Mouse (Mus musculus) embryonic facial prominence, embryonic 11.5 days (tissue): ENCODE results near the gene Celf2. TPM values are rescaled to one million over a fixed set of nuclear protein-coding genes. Genes with fewer than 3 reads are reported as not detected.

Source experiments
- ATAC-seq: fragments of 200-750 bp; cut with Nextera tagmentation; replicated peaks from 2 replicates; pipeline ENCODE4 v1.8.0; 2017; ENCODE audit warnings: low read depth; ENCODE audit not compliant: insufficient number of reproducible peaks, low FRiP score, low TSS enrichment
- DNase-seq: peaks from one replicate; pipeline ENCODE4 v3.0.0-alpha.2; 2015; ENCODE audit warnings: low spot score
- H3K27ac ChIP-seq: fragments of 300-500 bp; sonication (generic); replicated peaks from 2 replicates; pipeline ENCODE4 v1.5.1; 2014; ENCODE audit warnings: mild to moderate bottlenecking, low read depth, low read length, control low read depth
- H3K27me3 ChIP-seq: fragments of 300-500 bp; sonication (generic); 2 replicates; pipeline ENCODE4 v1.6.1; 2014; ENCODE audit warnings: mild to moderate bottlenecking, low read length, moderate library complexity, mixed read lengths; ENCODE audit not compliant: control insufficient read depth, insufficient read depth
- H3K36me3 ChIP-seq: fragments of 300-500 bp; sonication (generic); replicated peaks from 2 replicates; pipeline ENCODE4 v1.6.1; 2014; ENCODE audit warnings: low read depth, mild to moderate bottlenecking, low read length, moderate library complexity, mixed read lengths; ENCODE audit not compliant: control insufficient read depth, insufficient read depth
- H3K4me1 ChIP-seq: fragments of 300-500 bp; sonication (generic); 2 replicates; pipeline ENCODE4 v1.6.1; 2014; ENCODE audit warnings: low read length, mixed read lengths; ENCODE audit not compliant: control insufficient read depth, insufficient read depth
- H3K4me2 ChIP-seq: fragments of 300-500 bp; sonication (generic); 2 replicates; pipeline ENCODE4 v1.6.1; 2014; ENCODE audit warnings: low read depth, mild to moderate bottlenecking, control low read depth, low read length, moderate library complexity
- H3K4me3 ChIP-seq: fragments of 300-500 bp; sonication (generic); 2 replicates; pipeline ENCODE4 v1.5.1; 2014; ENCODE audit warnings: low read depth, low read length, control low read depth
- H3K9ac ChIP-seq: fragments of 300-500 bp; sonication (generic); replicated peaks from 2 replicates; pipeline ENCODE4 v1.6.1; 2014; ENCODE audit warnings: mild to moderate bottlenecking, control low read depth, low read length
- H3K9me3 ChIP-seq: fragments of 300-500 bp; sonication (generic); replicated peaks from 2 replicates; pipeline ENCODE4 v1.6.1; 2016; ENCODE audit warnings: mild to moderate bottlenecking, low read length, inconsistent platforms, mixed read lengths; ENCODE audit not compliant: control insufficient read depth
- WGBS: fragments of 180-500 bp; shearing (Covaris S2); extraction: QIAGEN DNeasy Blood & Tissue Kit; methylation state at CpG from one replicate; pipeline ENCODE4 v1.1.7; 2014; 5-methylcytosine and 5-hydroxymethylcytosine counted together
- polyA plus RNA-seq: library from polyadenylated mRNA; unstranded; fragments of >200 nt; fragmentation: Nextera tagmentation; extraction: Ambion mirVana; gene quantifications from 2 replicates; pipeline ENCODE4 v1.2.1, GENCODE M21; 2014

Celf2 gene
- polyA plus RNA-seq, 1 experiment from 2014 or later, result 43.2 TPM

- DNase-seq (no peak), ATAC-seq (no peak)
- Histone ChIP-seq H3K36me3 (no peaks in the 10 kb centered on the region), H3K27me3 (no peaks in the 10 kb centered on the region), H3K4me3 (no peak overlapping the region), H3K9ac (no peak overlapping the region), H3K27ac (no peak overlapping the region), H3K4me2 (no peak overlapping the region), H3K9me3 (no peaks in the 10 kb centered on the region), H3K4me1 (no peaks in the 10 kb centered on the region)
- 80% methylated on average over 7 of the region's 7 CpGs for whole genome bisulfite sequencing
Measured at GRCm38 (mm10) chr2:7234587-7234986, 274.8 kb downstream of the Celf2 start.

- Histone ChIP-seq H3K27ac (no peak overlapping the region), H3K36me3 (no peaks in the 10 kb centered on the region), H3K4me1 (no peaks in the 10 kb centered on the region), H3K27me3 (no peaks in the 10 kb centered on the region), H3K4me3 (no peak overlapping the region), H3K9me3 (no peaks in the 10 kb centered on the region), H3K4me2 (no peak overlapping the region), H3K9ac (no peak overlapping the region)
- WGBS, result 87% methylated on average over 2 of the region's 2 CpGs
- ATAC-seq, result no peak
- no peak for DNase-seq
Measured at GRCm38 (mm10) chr2:7233411-7233810, 276.0 kb downstream of the Celf2 start.

- H3K27ac ChIP-seq, result no peak overlapping the region
- H3K36me3 ChIP-seq, result no peaks in the 10 kb centered on the region
- H3K9me3 ChIP-seq, result no peaks in the 10 kb centered on the region
- no peaks in the 10 kb centered on the region for H3K4me1 ChIP-seq
- H3K4me3 ChIP-seq, result no peak overlapping the region
- ATAC-seq, result no peak
- WGBS, result 92% methylated on average over 7 of the region's 7 CpGs
- no peaks in the 10 kb centered on the region for H3K27me3 ChIP-seq
- no peak for DNase-seq
- no peak overlapping the region for H3K4me2 ChIP-seq
- no peak overlapping the region for H3K9ac ChIP-seq
Measured at GRCm38 (mm10) chr2:7226785-7227184, 282.6 kb downstream of the Celf2 start.

- Histone ChIP-seq H3K4me3 (no peak overlapping the region), H3K9ac (no peak overlapping the region), H3K4me1 (no peaks in the 10 kb centered on the region), H3K9me3 (no peaks in the 10 kb centered on the region), H3K4me2 (no peak overlapping the region), H3K27me3 (no peaks in the 10 kb centered on the region), H3K36me3 (no peaks in the 10 kb centered on the region), H3K27ac (no peak overlapping the region)
- 72% methylated on average over 3 of the region's 3 CpGs for WGBS
- ATAC-seq (no peak), DNase-seq (no peak)
Measured at GRCm38 (mm10) chr2:7224346-7225071, 284.9 kb downstream of the Celf2 start.

GRCm38 (mm10) chr2:7223538-7223937, 285.8 kb downstream of the Celf2 start:
- Histone ChIP-seq H3K9me3 (no peaks in the 10 kb centered on the region), H3K27me3 (no peaks in the 10 kb centered on the region), H3K4me1 (no peaks in the 10 kb centered on the region), H3K4me2 (no peak overlapping the region), H3K4me3 (no peak overlapping the region), H3K27ac (no peak overlapping the region), H3K36me3 (no peaks in the 10 kb centered on the region), H3K9ac (no peak overlapping the region)
- WGBS, result 55% methylated on average over 2 of the region's 2 CpGs
- no peak for DNase-seq
- ATAC-seq, result no peak

- Histone ChIP-seq H3K36me3 (no peaks in the 10 kb centered on the region), H3K4me3 (no peak overlapping the region), H3K27ac (no peak overlapping the region), H3K9me3 (no peaks in the 10 kb centered on the region), H3K4me1 (no peaks in the 10 kb centered on the region), H3K4me2 (no peak overlapping the region), H3K27me3 (no peaks in the 10 kb centered on the region), H3K9ac (no peak overlapping the region)
- DNase-seq (no peak), ATAC-seq (no peak)
- WGBS, result 78% methylated on average over 6 of the region's 6 CpGs
Measured at GRCm38 (mm10) chr2:7222886-7223285, 286.5 kb downstream of the Celf2 start.

GRCm38 (mm10) chr2:7221856-7222255, 287.5 kb downstream of the Celf2 start:
- Histone ChIP-seq H3K9me3 (no peaks in the 10 kb centered on the region), H3K27me3 (no peaks in the 10 kb centered on the region), H3K27ac (no peak overlapping the region), H3K4me3 (no peak overlapping the region), H3K9ac (no peak overlapping the region), H3K4me1 (no peaks in the 10 kb centered on the region), H3K36me3 (no peaks in the 10 kb centered on the region), H3K4me2 (no peak overlapping the region)
- WGBS, result 74% methylated on average over 1 of the region's 1 CpGs
- DNase-seq (no peak), ATAC-seq (no peak)

GRCm38 (mm10) chr2:7218101-7218500, 291.3 kb downstream of the Celf2 start:
- H3K9me3 ChIP-seq, result no peaks in the 10 kb centered on the region

More at GRCm38 (mm10) chr2:7218101-7218500, 291.3 kb downstream of the Celf2 start:
- Histone ChIP-seq H3K27me3 (no peaks in the 10 kb centered on the region), H3K4me2 (no peak overlapping the region), H3K27ac (no peak overlapping the region), H3K9ac (no peak overlapping the region), H3K4me1 (no peaks in the 10 kb centered on the region), H3K36me3 (no peaks in the 10 kb centered on the region), H3K4me3 (no peak overlapping the region)
- 96% methylated on average over 2 of the region's 2 CpGs for WGBS
- no peak for ATAC-seq
- DNase-seq, result no peak
